Mouse (Mus musculus) urinary bladder, postnatal 25 days (tissue): ENCODE data around the gene Gm5773.
"Not testable (repeated sequence)": the region's sequence is repeated elsewhere in the genome, so short reads cannot be mapped to it uniquely, and the experiment has no call there.

ENCODE experiments used
- DNase-seq: peaks from one replicate; pipeline ENCODE4 v3.0.0; 2022; ENCODE audit warnings: low spot score

Gene Gm5773

GRCm38 (mm10) chr3:93772700-93773099 is at the start of gene Gm5773:
Gene Gm5773 (plus strand): TSS chr3:93773000.
- not testable (repeated sequence) for DNase-seq

- DNase-seq = not testable (repeated sequence)
These were observed 27.3 kb upstream of the Gm5773 start for GRCm38 (mm10) chr3:93745475-93745874.

DNA sequence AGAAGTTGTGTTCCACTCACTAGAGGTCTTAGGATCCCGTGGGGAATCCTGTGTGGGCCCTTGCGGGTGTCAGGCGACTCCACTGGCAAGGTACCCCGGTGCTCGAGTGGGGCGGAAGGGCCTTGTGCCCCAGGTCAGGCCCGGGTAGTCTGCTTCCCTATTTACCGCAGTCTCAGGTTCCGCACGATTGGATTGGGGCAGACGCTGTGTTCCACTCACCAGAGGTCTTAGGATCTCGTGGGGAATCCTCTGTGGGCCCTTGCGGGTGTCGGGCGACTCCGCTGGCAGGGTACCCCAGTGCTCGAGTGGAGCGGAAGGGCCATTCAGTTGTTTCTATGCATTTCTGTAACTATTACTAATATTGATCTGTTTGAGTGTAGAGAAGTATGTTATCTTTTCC is 18.8 kb upstream of the Gm5773 start:
- not testable (repeated sequence) for DNase-seq

- DNase-seq = not testable (repeated sequence)
These were observed 23.3 kb downstream of the Gm5773 start, which contains the start of gene Tdpoz4 for GRCm38 (mm10) chr3:93796098-93796497. Gene Tdpoz4 (plus strand): TSS chr3:93796398.

DNA sequence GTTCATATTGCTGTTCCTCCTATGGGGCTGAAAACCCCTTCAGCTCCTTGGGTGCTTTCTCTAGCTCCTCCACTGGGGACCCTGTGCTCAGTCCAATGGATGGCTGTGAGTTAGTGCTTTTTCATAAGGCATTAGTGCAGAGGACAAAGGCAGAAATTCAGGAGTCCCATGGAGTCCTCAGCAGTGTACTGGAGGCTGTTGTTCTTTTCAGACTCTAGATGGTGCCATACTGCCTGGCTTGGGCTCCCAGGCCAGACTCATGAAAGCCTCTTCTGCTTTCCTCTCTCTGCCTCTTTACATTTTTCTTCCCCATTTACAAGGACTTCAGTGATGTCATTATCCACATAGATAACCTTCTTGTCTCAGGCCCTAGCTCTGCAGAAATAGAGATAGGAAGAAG is 40.5 kb downstream of the Gm5773 start:
- DNase-seq = not testable (repeated sequence)
